Mouse (Mus musculus): ENCODE results near the gene E030018B13Rik. TPM values are rescaled to one million over a fixed set of nuclear protein-coding genes. Genes with fewer than 3 reads are reported as not detected.

E030018B13Rik gene
- polyA plus RNA-seq (2021; fragmentation: Nextera tagmentation): not detected in 2 replicates
- long read RNA-seq, experiment 1: 0 reads
- long read RNA-seq, experiment 2: 0 reads

GRCm38 (mm10) chr7:63916268-63916907 lies at the start of gene E030018B13Rik:
E030018B13Rik (plus strand) TSS chr7:63916857.

GRCm38 (mm10) chr7:63938914-63939396 lies 22.3 kb downstream of the E030018B13Rik start, which contains the start of gene Klf13:
Klf13 (minus strand) TSS chr7:63938915.

Other genes starting within 250 kb of the E030018B13Rik start
- gene Klf13, start 22.1 kb downstream of the E030018B13Rik start, polyA plus RNA-seq (2021; fragmentation: Nextera tagmentation): 141 and 153 TPM in 2 replicates
- 0.21 and 1.0 TPM in 2 replicates for gene Trpm1, start 237.0 kb downstream of the E030018B13Rik start, polyA plus RNA-seq (2021; fragmentation: Nextera tagmentation)